Mouse (Mus musculus) common myeloid progenitor, adult 5-6 weeks (primary cell): ENCODE results near the gene Gak. TPM values are rescaled to one million over a fixed set of nuclear protein-coding genes. Genes with fewer than 3 reads are reported as not detected.

Experiments used
- ATAC-seq: replicated peaks from 2 replicates; pipeline ENCODE4 v1.8.0; 2016; ENCODE audit warnings: low read depth, mild to moderate bottlenecking, moderate TSS enrichment, inconsistent platforms; ENCODE audit not compliant: poor library complexity, severe bottlenecking
- total RNA-seq: library from RNA; stranded (forward); fragments of 200-1000, 187-1606 nt; gene quantifications from 2 replicates; pipeline ENCODE4 v1.2.3, GENCODE M21; 2017

Gene Gak
- total RNA-seq, 1 experiment from 2014 or later = 105 TPM

GRCm38 (mm10) chr5:108521016-108521415 is 108.5 kb downstream of the Gak start:
- no peak for ATAC-seq

GRCm38 (mm10) chr5:108520153-108520552 is 109.4 kb downstream of the Gak start:
- 0 out of 2 replicates have a peak, but pooled peaks have one; percentile 5 for ATAC-seq

Other genes with a start within 250 kb of the Gak start
- not detected in 2 replicates for gene Pde6b, start 241.4 kb downstream of the Gak start, total RNA-seq
- gene Atp5k, start 195.3 kb downstream of the Gak start, total RNA-seq = 186 and 241 TPM in 2 replicates
- gene Mfsd7a, start 180.9 kb downstream of the Gak start, total RNA-seq = 0.46 TPM in 1 of 2 replicates, not detected in the other
- 13.0 and 16.1 TPM in 2 replicates for gene Pcgf3, start 168.5 kb downstream of the Gak start, total RNA-seq
- gene Cplx1, start 79.7 kb downstream of the Gak start, total RNA-seq = 0.27 TPM in 1 of 2 replicates, not detected in the other
- gene Tmem175, start within 50 bp of the Gak start, total RNA-seq = 17.2 and 19.9 TPM in 2 replicates
- gene Idua, start 30.6 kb upstream of the Gak start, total RNA-seq = 6.6 and 12.9 TPM in 2 replicates
- 6.2 and 12.8 TPM in 2 replicates for gene Dgkq, start 39.9 kb upstream of the Gak start, total RNA-seq
- 3.9 and 5.1 TPM in 2 replicates for gene Slc26a1, start 45.8 kb upstream of the Gak start, total RNA-seq
- 1.6 and 3.7 TPM in 2 replicates for gene Fgfrl1, start 62.6 kb upstream of the Gak start, total RNA-seq
- 0.78 TPM in 1 of 2 replicates, not detected in the other for gene Rnf212, start 145.2 kb upstream of the Gak start, total RNA-seq
- not detected in 2 replicates for gene Tmed11, start 165.6 kb upstream of the Gak start, total RNA-seq
- not detected in 2 replicates for gene Vmn2r8, start 179.1 kb upstream of the Gak start, total RNA-seq
- gene Vmn2r9, start 222.8 kb upstream of the Gak start, total RNA-seq = not detected in 2 replicates